Mouse (Mus musculus) common myeloid progenitor, adult 5-6 weeks (primary cell): ENCODE results near the gene Gpr152. TPM values are rescaled to one million over a fixed set of nuclear protein-coding genes. Genes with fewer than 3 reads are reported as not detected.
A peak's percentile ranks its signal among the peaks of the same experiment; 100 is the strongest.

Source experiments
- ATAC-seq: replicated peaks from 2 replicates; pipeline ENCODE4 v1.8.0; 2016; ENCODE audit warnings: low read depth, mild to moderate bottlenecking, moderate TSS enrichment, inconsistent platforms; ENCODE audit not compliant: poor library complexity, severe bottlenecking
- total RNA-seq: library from RNA; stranded (forward); fragments of 200-1000, 187-1606 nt; gene quantifications from 2 replicates; pipeline ENCODE4 v1.2.3, GENCODE M21; 2017

Gpr152 gene
- total RNA-seq, 1 experiment from 2014 or later = not detected

GRCm38 (mm10) chr19:4166678-4167476, 27.3 kb downstream of the Gpr152 start:
- ATAC-seq = no peak

- ATAC-seq = peak; percentile 95
Measured at GRCm38 (mm10) chr19:4169378-4169784, 29.8 kb downstream of the Gpr152 start.

- ATAC-seq = peak; percentile 5; the same call in 1 of the 2 replicates
Measured at GRCm38 (mm10) chr19:4169810-4170209, 30.2 kb downstream of the Gpr152 start.

GRCm38 (mm10) chr19:4170723-4171392, 31.3 kb downstream of the Gpr152 start:
- no peak for ATAC-seq

- ATAC-seq = peak; percentile 10; the same call in 1 of the 2 replicates
Measured at GRCm38 (mm10) chr19:4171393-4172290, 32.1 kb downstream of the Gpr152 start.

GRCm38 (mm10) chr19:4172925-4173324, 33.3 kb downstream of the Gpr152 start:
- ATAC-seq = no peak

GRCm38 (mm10) chr19:4175368-4175947, 35.9 kb downstream of the Gpr152 start, which contains the start of gene Carns1:
Gene Carns1, minus strand, starts transcription at chr19:4175479.
- no peak for ATAC-seq

- ATAC-seq = no peak
Measured at GRCm38 (mm10) chr19:4180411-4180810, 40.8 kb downstream of the Gpr152 start.

GRCm38 (mm10) chr19:4181892-4182291, 42.3 kb downstream of the Gpr152 start:
- peak; percentile 55 for ATAC-seq

GRCm38 (mm10) chr19:4183689-4184088, 44.1 kb downstream of the Gpr152 start:
- no peak for ATAC-seq

- ATAC-seq = peak; percentile 77
Measured at GRCm38 (mm10) chr19:4184976-4185975, 45.7 kb downstream of the Gpr152 start.

GRCm38 (mm10) chr19:4187303-4187702, 47.7 kb downstream of the Gpr152 start:
- no peak for ATAC-seq

GRCm38 (mm10) chr19:4189051-4189620, 49.5 kb downstream of the Gpr152 start:
- ATAC-seq = no peak

GRCm38 (mm10) chr19:4190831-4191334, 51.3 kb downstream of the Gpr152 start, which contains the start of gene Tbc1d10c:
Gene Tbc1d10c, minus strand, starts transcription at chr19:4191284.
- peak; percentile 48 for ATAC-seq

GRCm38 (mm10) chr19:4191528-4192250, 52.1 kb downstream of the Gpr152 start, which contains the start of gene Ppp1ca:
Gene Ppp1ca, plus strand, starts transcription at chr19:4192065.
- peak; percentile 81 for ATAC-seq

GRCm38 (mm10) chr19:4192251-4192985, 52.8 kb downstream of the Gpr152 start:
- no peak for ATAC-seq

- no peak for ATAC-seq
Measured at GRCm38 (mm10) chr19:4193129-4193528, 53.5 kb downstream of the Gpr152 start.
